Mouse (Mus musculus) embryo, embryonic 9.5 days (tissue): ENCODE measurements around the gene Arhgef3.

Experiments used
- DNase-seq: peaks from one replicate; pipeline ENCODE4 v3.0.0-alpha.2; 2017; ENCODE audit errors: extremely low spot score

Arhgef3 gene

DNA sequence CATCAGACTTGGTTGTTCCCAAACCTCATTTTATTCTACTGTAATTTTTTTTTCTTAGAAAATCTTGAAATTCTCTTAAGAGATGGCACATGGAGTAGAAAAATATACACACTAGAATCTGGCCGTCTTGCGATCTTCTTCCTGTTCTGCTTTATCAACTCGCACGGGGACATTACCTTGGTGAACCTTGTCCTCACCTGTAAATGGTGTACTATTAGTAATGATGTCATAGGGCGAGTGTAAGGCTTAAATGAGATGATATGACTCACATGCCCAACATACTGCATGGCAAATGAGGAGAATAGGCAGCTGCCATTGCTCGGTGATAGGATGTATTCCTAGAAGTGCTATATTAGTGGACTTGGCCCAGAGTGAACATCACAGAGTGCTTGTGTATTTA is 49.9 kb downstream of the Arhgef3 start:
- no peak for DNase-seq

DNA sequence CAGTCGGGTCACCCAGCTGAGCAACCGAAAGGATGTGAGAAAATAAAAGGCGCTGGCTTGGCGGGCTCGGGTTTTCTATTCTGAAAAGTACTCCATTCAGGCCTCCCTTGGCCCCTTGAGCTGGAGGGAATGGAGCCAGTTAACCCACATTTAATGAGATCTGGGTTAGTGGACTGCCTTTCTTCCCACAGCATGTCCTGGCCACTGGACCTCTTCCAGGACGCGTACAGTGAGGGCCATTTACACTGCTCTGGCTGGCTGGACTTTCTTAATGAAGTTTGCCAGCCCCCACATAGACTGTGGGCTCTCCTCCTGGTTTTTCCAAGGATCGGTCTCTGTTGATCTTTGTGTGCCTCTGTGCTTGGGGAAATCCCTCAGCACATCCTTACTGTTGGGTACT is 52.1 kb downstream of the Arhgef3 start:
- no peak for DNase-seq

DNA sequence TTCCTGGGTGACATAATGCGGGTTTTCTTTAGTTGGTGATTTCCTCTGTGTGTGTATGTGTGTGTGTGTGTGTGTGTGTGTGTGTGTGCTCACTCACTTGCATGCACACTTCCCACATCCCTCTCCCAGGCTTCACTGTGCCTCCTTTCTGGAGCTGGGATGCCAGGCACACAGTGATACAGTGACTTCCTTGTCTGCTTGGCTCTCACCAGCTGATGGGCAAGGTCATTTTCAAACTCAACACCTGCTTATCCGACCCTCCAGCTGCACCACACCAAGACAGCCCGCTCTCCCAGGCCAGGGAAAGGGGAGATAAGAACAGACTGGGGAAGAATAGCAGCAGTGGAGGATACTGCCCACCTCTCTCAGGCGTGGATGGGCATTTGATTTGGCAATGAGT is 52.5 kb downstream of the Arhgef3 start:
- DNase-seq = no peak

- no peak for DNase-seq
Measured at GRCm38 (mm10) chr14:27168387-27168786, 53.7 kb downstream of the Arhgef3 start.

DNA sequence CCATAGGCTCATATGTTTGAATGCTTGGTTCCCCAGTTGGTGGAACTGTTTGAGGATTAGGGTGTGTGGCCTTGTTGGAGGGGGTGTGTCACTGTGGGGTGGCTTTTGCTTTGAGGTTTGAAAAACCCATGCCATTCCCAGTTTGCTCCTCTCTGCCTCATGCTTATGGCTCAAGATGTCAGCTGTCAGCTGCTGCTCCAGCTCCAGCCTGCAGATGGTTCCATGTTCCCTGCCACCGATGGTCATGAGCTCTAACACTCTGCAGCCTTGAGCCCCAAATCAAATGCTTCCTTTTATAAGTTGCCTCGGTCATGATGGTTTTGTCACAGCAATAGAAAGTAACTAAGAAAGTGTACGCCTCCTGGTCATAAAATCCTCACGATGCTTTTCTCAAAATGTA is 54.6 kb downstream of the Arhgef3 start:
- DNase-seq = no peak

DNA sequence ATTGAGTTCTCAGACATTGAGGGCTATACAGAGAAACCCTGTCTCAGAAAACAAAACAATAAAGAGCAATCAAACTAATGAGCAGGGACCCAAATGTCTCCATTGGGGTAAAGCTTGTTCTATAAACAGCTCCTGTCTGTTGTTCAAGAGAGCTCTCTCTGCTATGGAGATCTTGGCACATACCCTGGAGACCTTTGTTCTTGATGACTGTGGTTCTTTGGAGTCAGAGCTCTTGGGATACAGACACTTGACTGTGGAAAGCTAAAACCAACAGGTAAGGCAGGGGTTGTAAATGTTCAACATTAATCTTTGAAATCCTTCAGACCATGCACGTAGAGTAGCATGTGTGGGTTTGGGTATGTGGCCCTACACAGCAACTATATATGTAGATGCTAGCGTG is 55.7 kb downstream of the Arhgef3 start:
- DNase-seq = no peak

DNA sequence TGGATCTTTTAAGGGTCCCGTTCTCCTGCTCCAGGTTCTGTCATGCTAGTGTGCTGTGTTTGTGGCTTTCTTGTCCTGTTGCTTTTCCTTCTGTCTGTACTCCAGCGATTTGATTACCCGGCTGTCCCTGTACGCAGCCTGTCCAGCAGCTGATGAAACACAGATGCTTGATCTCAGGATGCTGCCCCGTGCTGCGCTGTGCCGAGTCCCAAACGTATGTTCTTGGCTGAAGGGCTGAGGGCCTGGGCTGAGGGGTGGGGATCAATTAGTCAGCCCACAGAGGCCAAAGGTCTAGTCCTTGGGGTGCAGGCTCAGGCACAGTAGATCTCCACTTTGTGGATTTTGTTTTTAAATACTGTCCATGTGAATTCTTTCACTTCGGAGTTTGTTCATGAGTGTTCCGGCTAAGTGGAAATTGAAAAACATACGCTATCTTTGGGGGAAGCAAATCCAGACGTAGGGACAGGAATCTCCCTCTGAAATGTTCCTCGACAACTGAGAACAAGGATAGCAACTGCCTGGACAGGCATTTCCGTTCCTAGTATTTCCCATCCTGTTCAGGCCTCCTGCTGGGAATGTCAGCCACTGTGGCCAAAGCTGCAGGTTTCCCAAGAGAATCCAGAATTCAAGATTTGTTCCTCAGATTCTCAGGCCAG is 56.6 kb downstream of the Arhgef3 start:
- DNase-seq = no peak

DNA sequence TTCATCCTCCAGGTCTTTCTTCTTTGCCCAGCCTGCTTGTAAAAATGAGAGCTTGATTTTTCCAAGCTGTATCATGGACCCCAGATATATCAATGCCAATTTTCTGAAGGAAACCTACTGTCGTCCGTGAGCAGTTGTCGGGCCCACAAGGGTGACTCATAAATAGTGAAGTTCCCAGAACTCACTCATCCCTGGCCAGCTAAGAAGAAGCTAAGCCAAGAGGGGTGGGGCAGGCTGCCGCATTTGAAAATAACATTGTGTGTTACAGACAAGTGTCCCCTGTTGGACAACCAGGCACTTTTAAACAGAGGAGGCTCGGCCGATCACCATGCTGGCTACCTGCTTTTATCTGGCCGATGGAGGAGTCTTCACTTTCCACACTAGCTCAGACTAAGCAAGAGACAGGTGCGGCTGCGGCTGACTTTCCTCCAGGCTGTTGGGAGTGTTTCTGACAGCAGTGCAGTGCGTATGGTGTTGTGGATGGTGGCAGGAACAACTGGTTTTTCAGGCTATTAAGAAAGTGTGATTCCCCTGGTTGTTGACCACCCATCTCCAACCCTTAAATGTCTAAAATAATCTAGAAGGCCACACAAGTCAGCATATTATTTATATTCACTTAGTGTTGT is 58.6 kb downstream of the Arhgef3 start:
- DNase-seq = no peak

DNA sequence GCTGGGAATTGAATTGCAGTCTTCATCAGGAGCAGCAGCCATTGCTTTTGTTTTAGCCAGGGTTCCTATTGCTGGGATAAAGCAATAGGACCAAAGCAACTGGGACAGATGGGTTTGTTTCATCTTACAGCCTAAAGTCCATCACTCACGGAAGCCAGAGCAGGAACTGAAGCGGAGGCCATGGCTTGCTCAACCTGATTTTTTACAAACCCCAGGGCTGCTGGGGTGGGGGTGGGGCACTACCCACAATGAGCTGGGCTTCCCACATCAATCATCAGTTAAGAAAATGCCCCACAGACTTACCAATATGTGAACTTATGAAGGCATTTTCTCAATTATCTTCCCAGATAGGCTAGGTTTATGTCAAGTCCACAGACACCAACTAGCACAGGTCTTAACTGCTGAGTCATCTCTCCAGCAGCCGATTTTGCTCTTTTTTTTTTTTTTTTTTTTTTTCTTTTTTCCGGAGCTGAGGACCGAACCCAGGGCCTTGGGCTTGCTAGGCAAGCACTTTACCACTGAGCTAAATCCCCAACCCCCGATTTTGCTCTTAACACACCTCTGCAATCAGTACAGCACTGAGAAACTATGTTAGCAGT is 59.6 kb downstream of the Arhgef3 start:
- no peak for DNase-seq

GRCm38 (mm10) chr14:27174831-27175301 is 60.2 kb downstream of the Arhgef3 start:
- DNase-seq = no peak

DNA sequence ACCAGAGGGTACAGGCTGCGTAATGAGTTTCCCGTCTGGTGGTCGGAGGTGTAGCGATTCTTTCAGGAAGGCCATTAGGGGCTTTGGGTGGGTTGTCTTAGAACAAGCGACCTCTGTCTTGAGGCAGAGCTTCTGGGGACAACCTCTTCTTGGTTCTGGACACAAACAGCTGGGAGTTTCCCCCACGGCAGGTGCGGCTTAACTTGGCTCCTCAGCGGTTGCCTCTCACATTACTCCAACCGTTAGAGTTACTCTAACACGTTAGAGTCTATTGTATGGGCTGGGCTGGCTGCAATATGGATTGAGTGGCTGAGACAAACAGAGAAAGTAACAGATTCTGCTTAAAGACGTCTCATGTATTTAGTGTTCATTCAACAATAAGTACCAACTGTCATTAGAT is 60.6 kb downstream of the Arhgef3 start:
- no peak for DNase-seq

- DNase-seq = no peak
Measured at GRCm38 (mm10) chr14:27177800-27178559, 63.3 kb downstream of the Arhgef3 start.

DNA sequence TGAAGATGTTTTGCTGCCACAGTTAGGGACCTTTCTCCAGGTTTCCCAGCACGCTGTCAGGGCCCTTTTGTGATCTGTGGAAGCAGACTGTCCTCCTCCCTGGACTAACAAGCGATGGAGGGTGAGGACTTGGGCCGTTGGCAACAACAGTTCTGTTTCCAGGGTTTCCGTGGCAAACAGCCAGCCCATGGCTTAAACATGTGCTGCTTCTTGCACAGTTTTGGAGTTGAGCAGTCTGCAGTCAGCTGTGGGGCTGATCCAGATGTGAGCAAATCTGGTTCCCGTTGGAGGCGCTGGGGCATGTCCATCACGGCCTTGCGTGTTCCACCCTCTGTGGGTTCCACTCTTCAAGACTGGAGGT is 63.8 kb downstream of the Arhgef3 start:
- DNase-seq = no peak

- no peak for DNase-seq
Measured at GRCm38 (mm10) chr14:27179771-27180170, 65.1 kb downstream of the Arhgef3 start.

GRCm38 (mm10) chr14:27182059-27182458 is 67.4 kb downstream of the Arhgef3 start:
- DNase-seq = no peak

GRCm38 (mm10) chr14:27182646-27183438 is 68.1 kb downstream of the Arhgef3 start:
- no peak for DNase-seq

DNA sequence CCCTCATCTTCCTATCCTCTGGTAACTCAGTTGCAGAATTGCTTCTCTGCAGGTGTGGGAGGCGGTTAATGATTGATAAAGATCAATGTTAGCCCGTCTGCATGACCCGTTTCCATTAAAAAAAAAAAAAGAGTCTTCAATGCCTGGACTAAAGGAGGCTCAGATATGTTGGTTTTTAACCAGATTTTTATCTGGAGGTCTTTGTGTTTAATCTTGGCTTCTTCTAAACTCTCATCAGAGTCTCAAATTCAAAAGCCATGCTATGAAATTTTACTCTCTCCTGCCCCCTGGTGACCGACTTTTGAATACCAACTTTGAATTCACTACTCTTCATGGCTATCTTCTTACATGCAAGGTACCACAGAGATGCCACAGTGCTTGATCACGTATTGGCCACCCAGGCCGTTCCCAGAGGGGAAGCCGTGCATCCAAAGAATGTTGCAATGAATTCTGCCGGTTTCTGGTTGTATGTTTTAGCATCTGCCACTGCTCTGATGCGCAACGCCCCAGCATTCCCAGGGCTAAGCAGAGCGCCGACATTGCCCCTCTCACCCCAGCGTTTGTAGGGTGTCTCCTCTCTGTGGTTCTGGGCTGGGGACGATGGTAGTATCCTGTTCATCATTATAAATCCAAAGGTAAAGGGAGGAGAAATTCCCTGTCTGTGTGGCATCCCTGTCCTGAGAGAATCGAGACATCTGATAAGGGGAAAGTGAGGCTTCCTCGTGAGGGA is 69.0 kb downstream of the Arhgef3 start:
- peak; percentile 73 for DNase-seq

- no peak for DNase-seq
Measured at GRCm38 (mm10) chr14:27185902-27186301, 71.2 kb downstream of the Arhgef3 start.

DNA sequence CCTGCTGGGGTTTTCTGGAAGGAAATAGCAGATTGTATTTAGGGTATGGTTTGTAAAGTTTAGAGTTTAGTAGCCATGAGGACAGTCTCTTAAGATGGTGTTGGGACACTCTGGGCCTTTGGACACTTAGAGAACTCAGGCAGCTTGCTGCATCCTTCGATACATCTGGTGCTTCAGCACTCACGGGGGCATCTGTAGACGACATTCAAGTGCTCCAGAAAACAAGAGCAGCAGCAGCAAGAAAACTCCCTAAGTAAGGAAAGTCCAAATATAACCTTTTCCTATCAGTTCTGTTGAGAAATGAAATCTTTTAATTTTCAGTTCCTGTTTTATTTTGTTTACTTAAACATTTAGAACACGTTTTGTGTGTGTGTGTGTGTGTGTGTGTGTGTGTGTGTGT is 71.9 kb downstream of the Arhgef3 start:
- DNase-seq = no peak

GRCm38 (mm10) chr14:27187025-27187424 is 72.3 kb downstream of the Arhgef3 start:
- peak; percentile 76 for DNase-seq

- DNase-seq = no peak
Measured at GRCm38 (mm10) chr14:27187885-27188284, 73.2 kb downstream of the Arhgef3 start.
